Mouse (Mus musculus) spleen, adult 2 months (tissue): Measurements from ENCODE around the gene Sowahb.

Experiments used
- CTCF ChIP-seq: fragments of 200-500 bp; IDR thresholded peaks from 2 replicates; pipeline ENCODE4 v1.5.1; 2011; ENCODE audit warnings: mild to moderate bottlenecking, inconsistent platforms; ENCODE audit not compliant: insufficient read depth, insufficient read length, insufficient replicate concordance; ENCODE audit errors: extremely low read depth
- POLR2A ChIP-seq: fragments of 200-500 bp; IDR thresholded peaks from 2 replicates; pipeline ENCODE4 v1.6.1; 2011; ENCODE audit warnings: low read depth, low read length, inconsistent platforms

DNA sequence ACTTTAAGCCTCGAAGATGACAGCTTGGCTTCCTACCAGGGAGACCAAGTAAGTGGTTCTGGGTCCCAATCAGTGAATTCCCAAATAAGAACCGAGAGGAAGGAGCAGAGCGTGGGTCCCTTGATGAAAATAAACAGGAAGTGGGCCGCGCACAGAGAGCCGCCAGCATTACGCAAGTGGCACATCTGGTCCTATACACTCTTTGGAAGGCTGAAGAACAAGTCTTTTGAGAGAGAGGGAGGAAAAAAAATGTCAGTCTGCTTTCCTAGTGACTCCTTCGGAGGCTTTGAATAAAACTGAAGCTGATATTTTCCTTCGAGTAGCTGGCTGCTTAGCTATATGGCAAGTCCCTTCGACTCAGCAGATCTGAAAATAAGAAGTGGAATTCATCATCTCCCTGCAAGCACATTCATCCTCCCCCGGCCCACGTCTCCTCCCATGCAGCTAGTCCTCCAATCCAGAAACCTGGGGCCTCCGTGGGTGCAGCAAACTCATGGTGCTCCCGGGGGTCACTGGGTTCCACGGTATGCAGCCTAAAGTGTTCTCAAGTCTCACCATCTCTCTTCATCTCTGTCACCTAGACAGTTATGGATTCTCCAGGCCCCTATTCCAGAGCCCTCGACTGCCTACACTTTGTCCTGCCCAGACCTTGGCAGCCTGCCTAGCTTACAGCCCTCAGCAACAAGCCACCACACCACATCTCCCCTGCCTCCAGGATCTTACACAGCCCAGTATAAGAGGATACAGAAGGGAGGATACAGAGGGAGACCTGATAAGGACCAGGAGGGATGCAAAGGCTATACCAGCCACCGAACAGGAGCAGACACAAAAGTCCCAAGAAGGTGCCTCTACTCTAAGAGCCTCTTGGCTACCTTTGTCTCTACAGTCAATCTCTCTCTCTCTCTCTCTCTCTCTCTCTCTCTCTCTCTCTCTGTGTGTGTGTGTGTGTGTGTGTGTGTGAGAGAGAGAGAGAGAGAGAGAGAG, 43.8 kb downstream of the Sowahb start:
- TF ChIP-seq CTCF (no peak), POLR2A (no peak)
